Mouse (Mus musculus) left cerebral cortex, postnatal 14 days (tissue): ENCODE results near the gene Hdac4. TPM values are rescaled to one million over a fixed set of nuclear protein-coding genes. Genes with fewer than 3 reads are reported as not detected.
A peak's percentile ranks its signal among the peaks of the same experiment; 100 is the strongest.

Source experiments
- DNase-seq, 2 experiments: peaks; one replicate each; pipeline ENCODE4 v3.0.0; 2021 to 2022; ENCODE audit warnings: low spot score in 2 of 2, mixed read lengths in 1 of 2
- intact Hi-C: fragments of 180-260 bp; cut with DNase I; formaldehyde crosslinking; loops from one replicate; pipeline ENCODE4 v1.15.1; 2025
- total RNA-seq, 2 experiments: library from RNA; stranded (reverse); gene quantifications; 2 replicates each; pipeline ENCODE4 v1.2.3; 2021

The Hdac4 gene
- total RNA-seq, 2 experiments from 2014 or later = 106 to 114 TPM

- no peak for DNase-seq
- intact Hi-C loops = no loop called here
Observed at GRCm38 (mm10) chr1:92084004-92084403, 111.5 kb downstream of the Hdac4 start.

GRCm38 (mm10) chr1:92082837-92083541, 112.5 kb downstream of the Hdac4 start:
- intact Hi-C loops = no loop called here
- DNase-seq = no peak

- intact Hi-C loops = no loop called here
- DNase-seq = no peak
Observed at GRCm38 (mm10) chr1:92082156-92082836, 113.2 kb downstream of the Hdac4 start.

GRCm38 (mm10) chr1:92079982-92080537, 115.4 kb downstream of the Hdac4 start:
- DNase-seq = no peak
- intact Hi-C loops = no loop called here

- intact Hi-C loops = no loop called here
- DNase-seq = no peak
Observed at GRCm38 (mm10) chr1:92075312-92075711, 120.2 kb downstream of the Hdac4 start.

- DNase-seq = no peak
Observed at GRCm38 (mm10) chr1:92074655-92075054, 120.8 kb downstream of the Hdac4 start.

GRCm38 (mm10) chr1:92069932-92070677, 125.4 kb downstream of the Hdac4 start:
- no peak for DNase-seq
- intact Hi-C loops = no loop called here

More at GRCm38 (mm10) chr1:92074655-92075054, 120.8 kb downstream of the Hdac4 start:
- intact Hi-C loops = no loop called here

GRCm38 (mm10) chr1:92069464-92069863, 126.0 kb downstream of the Hdac4 start:
- no peak for DNase-seq
- intact Hi-C loops = no loop called here

- intact Hi-C loops = no loop called here
Observed at GRCm38 (mm10) chr1:92064307-92064706, 131.2 kb downstream of the Hdac4 start.

GRCm38 (mm10) chr1:92063271-92063670, 132.2 kb downstream of the Hdac4 start:
- DNase-seq = no peak
- intact Hi-C loops = no loop called here

More at GRCm38 (mm10) chr1:92064307-92064706, 131.2 kb downstream of the Hdac4 start:
- DNase-seq = no peak

- intact Hi-C loops = no loop called here
- DNase-seq = no peak
Observed at GRCm38 (mm10) chr1:92061198-92062073, 134.1 kb downstream of the Hdac4 start.

- intact Hi-C loops = no loop called here
- DNase-seq = no peak
Observed at GRCm38 (mm10) chr1:92060532-92061064, 134.9 kb downstream of the Hdac4 start.

- DNase-seq = no peak
- intact Hi-C loops = no loop called here
Observed at GRCm38 (mm10) chr1:92059571-92059970, 135.9 kb downstream of the Hdac4 start.

- no peak for DNase-seq
- intact Hi-C loops = no loop called here
Observed at GRCm38 (mm10) chr1:92058731-92059425, 136.6 kb downstream of the Hdac4 start.

- peak in 1 of 2 experiments; percentile 15 for DNase-seq
- intact Hi-C loops = no loop called here
Observed at GRCm38 (mm10) chr1:92057068-92057467, 138.4 kb downstream of the Hdac4 start.

GRCm38 (mm10) chr1:92055149-92055548, 140.3 kb downstream of the Hdac4 start:
- DNase-seq = no peak
- intact Hi-C loops = no loop called here

- intact Hi-C loops = no loop called here
- peak in 1 of 2 experiments; percentile 18 for DNase-seq
Observed at GRCm38 (mm10) chr1:92052190-92052589, 143.3 kb downstream of the Hdac4 start.

GRCm38 (mm10) chr1:92051489-92052062, 143.9 kb downstream of the Hdac4 start:
- intact Hi-C loops = no loop called here
- DNase-seq = no peak
